Mouse (Mus musculus): Measurements from ENCODE around the gene Olfm1.

The Olfm1 gene

DNA sequence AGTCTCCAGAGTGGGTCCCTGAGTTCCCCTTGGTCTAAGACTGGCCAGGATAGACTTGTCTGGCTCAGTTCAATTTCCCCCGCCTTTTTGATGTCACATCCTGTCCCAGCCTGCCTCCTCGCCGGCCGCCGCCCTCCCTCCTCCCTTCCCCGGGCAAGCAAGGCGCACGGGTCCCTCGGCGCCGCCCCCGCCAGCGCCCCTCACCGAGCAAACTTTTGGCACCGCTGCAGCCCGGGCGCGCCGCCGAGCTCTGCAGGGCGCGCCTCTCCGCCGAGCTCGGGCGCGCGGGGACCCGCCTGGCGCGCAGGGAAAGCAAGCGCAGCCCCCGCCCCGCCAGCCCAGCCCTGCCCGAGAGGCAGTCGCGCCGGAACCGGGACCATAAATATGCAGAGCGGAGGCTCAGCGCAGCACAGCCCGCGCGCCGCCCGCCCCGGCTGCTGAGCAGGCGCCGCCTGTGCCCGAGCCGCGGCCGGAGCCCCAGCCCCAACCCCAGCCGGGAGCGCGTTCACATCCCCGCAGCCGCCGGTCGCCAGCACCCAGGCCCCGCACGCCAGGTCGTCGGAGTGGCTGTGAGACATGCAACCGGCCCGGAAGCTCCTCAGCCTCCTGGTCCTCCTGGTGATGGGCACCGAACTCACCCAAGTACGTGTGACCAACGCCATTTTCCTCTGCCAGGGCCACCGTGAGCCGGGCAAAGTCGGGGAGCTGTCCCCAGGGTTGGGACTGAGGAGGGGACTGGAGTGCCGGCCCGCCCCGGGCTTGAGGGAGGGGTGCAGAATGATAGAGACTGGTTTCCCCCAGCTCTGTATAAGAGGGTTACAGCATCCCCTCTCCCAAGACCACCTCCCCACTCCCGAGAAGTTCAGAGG lies at the start of gene Olfm1:
Gene Olfm1 (plus strand): TSS at position 172 of the 869 bp plus-strand sequence.
- DNase-seq, result peak; percentile 84

DNA sequence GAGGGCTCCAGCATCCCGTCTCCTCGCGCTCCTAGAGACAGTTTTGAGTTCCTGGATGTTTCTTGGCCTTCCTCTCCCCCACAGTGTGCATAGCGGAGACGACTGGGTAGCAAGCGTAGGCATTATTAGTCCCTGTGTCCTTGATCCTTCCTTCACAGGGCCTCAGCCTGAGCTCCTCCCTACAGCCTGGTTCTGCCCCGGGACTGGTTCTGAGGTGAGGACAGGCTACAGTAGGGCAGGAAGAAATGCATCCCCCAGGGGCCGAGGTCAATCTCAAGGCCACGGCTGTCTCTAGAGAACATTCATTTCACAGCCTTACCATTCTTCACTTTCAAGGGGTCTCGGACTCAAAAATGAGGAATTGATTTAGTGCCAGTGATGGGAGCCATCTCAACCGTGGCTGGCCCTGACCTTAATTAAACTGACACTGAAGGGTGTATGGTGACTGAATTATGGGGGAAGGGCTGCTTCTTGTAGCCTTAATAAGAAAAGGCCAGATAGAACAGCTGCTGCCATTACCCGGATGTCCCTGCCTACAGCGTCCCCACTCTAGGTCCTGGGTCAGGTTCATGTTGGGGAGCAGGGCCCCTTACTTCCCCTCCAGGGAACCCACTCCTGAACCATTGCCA lies 49.3 kb upstream of the Olfm1 start:
- DNase-seq, result no peak

DNA sequence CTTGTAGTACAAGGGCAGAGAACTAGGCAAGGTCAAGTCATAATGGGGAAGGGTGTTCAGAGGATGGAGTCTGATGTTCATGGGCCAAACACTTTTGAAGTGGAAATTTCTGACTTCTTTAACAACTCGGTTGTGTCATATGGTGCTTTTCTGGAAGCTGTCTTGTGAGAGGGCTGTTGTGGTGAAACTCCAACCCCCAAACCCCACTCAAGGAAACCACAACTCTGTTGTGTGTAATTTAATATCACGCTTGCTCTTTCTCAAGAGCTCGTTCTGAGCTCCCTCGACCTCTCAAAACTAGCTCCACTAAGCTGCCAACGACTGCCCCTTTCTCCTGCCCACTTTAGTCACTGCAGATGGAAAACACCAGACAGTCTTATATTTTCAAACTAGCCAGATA lies 47.1 kb upstream of the Olfm1 start:
- DNase-seq, result no peak

DNA sequence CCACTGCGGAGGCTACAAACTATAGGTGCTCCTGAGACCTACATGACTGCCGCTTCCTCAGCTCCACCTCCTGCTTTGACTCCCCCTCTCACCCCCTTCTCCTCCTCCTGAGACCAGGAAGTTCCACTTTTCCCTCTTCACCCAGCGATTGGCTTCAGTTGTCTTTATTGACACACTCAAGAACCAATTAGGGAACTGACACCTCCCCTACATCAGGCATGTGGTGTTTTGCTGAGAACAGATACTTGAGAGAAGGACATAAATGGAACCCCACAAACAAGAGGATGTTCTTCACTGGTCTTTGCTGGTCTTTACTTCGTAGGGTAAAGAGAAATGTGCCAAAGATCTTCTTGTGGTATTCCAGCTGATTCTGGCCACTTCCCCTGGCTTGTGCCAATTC lies 46.6 kb upstream of the Olfm1 start:
- DNase-seq, result no peak

DNA sequence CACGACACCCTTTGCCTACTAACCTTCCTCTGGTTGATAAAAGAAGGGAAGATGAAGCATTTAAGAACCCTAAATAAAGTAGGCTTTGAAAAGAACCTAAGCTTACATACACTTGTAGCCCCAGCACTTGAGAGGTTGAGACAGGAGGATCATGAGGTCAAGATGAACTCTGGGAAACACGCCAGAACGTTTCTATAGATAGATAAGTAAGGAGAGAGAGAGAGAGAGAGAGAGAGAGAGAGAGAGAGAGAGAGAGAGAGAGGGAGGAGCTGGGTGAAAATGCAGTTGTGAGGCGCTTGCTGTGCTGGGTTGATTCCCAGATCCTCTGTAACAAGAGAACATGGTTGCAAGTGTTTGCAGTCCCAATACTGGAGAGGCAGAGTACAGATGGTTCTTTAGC lies 46.1 kb upstream of the Olfm1 start:
- no peak for DNase-seq

DNA sequence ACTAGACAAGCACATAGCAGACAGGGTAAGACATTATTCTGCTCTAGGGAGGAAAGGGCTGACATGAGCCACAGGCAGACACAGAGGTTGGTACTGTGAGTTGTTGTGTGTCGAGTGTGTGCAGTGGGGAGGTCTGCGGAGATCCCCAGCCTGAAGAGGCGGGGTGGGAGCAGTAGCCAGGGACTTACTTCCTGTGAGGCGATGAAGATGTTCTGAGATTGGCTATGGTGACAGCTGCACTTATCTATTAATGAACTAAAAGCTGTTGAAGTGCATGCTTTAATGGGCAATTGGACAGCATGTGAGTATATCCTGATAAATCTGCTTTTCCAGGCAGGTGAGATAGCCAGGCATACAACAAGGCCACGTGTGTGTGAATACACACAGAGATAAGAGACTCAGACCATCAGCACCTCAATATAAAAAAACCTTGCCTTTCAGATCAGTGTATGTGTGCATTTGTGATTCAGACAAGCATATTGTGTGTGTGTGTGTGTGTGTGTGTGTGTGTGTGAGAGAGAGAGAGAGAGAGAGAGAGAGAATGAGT lies 45.5 kb upstream of the Olfm1 start:
- DNase-seq, result no peak

DNA sequence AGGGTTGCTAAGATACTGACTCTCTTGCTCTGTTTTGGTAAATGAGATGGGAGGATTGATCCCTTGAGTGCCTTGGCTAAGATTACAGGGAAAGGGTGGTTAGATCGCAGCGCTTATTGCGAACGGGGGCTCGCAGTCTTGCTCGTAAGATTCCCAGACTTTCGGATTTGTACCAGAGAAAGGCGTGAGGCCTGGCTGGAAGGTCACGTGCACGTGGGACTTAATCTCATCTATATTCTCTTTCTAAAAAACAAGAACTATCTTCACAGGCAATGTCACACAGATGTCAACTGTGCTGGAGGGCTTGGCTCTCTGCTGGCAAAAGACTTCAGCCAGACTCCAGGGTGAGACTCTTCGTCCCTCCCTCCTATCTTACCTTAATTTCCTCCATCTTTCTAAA lies 43.1 kb upstream of the Olfm1 start:
- DNase-seq, result no peak

DNA sequence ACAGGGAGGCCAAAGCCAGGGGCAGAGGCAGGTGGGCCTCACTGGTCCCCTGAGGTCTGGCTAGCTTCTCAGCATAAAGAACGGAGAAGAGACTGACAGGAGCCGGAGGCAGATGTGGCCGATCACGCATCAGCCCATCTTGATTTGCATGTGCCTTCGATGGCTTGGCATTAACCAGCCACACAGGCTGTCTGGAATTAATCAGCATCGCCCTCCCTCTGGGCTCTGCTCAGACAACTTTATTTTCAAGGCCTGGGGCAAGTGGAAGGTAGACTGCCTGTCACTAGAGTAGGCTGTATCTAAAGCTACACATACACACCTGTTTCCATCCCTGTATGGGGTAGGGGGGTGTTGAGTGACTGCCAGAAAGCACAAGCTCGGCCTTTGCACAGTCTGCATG lies 32.2 kb upstream of the Olfm1 start:
- no peak for DNase-seq

DNA sequence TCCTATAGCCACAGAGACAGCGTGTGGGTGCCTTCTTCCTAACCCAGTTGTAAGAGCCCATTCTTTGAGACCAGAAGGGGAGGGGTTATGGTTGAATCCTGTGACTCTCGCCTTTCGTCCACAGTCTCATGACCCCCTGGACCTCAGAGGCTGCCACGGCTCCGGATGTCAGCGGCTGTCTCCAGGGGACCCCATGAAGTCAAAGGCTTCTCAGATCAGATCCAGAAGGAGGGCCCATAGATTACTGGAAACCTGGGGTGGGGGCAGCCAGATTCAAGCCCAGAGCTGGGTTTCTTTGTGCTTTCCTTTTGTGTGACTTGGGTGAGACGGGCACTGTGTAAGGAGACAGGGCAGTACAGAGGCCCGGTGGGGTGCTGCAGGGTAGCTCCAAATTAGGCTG lies 27.2 kb upstream of the Olfm1 start:
- DNase-seq, result no peak

DNA sequence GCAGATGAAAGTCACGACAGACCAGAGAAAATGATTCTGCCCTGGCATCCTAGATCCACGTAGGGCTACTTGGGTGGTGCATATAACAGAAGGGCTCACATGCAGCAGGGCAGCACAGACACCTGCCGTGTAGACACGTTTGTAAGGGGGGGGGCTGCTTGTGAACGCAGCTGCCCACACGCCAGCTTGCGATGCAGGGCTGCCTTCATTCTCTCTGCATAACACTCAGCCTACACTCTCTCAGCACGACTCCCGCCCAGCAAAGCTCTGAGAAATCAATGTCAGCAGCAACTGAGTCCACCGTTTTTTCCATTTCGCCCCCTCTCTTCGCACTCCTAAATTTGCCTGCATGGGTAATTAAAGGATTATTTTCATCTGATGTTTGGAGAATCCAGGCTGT lies 23.5 kb upstream of the Olfm1 start:
- DNase-seq, result no peak

DNA sequence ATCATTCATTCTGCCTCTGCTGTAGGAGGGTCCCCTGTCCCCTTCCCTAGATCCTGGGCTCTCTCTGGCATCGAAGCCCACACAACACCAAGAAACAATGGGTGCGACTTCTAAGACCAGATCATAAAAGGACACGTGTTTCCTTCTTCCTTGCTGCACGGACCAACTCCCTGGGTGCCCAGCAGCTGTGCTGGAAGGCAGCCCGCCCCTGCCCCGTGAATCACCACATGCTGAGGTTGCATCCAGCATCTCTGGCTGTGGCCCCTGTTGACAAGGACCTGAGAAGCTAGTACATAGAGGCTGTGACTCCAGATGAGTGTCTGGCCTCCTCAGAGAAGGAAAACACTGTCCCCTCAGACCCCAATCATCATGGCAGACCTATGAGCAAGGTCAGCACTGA lies 20.8 kb upstream of the Olfm1 start:
- DNase-seq, result no peak

DNA sequence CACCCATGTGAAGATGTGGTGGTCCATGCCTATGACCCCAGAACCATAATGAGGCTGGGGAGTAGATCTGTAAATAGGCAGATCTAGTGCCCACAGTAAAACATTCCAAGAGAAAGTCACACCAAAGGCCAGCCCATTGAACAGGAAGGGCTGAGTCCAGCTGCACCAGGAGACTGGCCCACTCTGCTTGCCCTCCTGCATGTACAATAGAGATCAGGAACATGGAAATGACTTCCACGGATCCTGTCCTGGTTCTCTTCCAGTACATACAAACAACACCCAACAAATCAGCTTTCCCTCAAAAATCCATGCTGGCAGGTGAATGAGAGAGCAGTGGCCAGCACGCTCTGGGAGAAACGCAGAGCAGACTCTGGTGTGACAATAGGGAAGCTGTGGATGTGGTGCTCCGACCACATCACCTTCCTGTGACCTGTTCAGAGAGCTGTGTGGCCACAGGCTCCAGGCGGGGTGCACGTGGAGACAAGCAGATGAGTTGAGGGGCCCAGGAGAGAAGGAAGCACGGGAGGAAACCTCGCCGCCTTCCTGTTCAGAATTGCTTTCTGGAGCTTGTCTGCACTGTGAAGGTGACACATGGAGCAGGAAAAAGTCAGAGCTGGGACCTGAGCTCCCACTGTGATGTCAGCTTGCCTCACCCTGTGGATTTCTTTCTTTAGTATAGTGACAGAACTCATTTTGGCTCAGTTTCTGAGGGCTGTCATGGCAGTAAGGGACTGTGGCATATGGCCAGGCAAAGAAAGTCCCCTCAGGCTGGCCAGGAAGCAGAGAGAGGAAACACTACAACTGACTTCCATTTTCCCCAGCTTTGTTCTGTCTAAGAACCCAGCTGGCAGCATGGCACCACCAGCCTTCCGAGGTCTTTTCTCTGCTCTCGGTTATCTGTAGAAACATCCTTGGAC lies 19.3 kb upstream of the Olfm1 start:
- DNase-seq, result peak; percentile 25

DNA sequence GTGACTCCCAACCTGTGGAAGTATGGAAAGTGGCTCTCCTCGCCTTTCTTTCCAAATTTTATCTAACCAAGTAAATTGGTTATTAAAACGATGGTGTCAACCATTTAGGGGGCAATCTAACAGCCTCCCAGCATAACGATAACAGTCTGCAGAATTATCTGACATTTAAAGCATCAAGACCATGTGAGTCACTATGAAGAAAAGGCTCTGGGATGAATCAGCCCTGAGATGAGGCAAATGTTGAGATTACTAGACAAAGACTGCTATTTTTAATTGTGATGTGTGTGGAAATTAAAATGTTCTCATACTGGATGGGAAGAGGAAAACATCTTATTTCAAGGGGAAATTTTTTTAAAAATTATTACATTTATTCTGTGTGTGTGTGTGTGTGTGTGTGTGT lies 18.4 kb upstream of the Olfm1 start:
- DNase-seq, result no peak

DNA sequence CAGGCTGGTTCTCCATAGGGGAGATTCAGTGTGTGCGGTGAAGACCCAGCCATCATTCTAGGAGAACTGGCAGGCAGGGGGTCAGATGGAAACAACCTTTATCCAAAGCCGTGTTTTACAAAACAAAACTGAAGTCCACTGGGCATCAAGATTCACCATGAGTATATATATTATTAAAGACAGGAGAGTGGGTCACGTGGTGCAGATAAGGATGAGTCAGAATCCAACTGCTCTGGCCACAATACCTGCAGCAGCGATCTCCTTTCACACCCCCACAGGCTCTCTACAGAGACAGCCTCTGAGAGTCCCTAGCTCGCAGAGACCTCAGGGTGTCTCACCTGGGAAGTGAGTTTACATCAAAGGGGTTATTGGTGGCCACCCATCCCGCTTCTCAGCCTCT lies 14.2 kb upstream of the Olfm1 start:
- DNase-seq, result no peak

DNA sequence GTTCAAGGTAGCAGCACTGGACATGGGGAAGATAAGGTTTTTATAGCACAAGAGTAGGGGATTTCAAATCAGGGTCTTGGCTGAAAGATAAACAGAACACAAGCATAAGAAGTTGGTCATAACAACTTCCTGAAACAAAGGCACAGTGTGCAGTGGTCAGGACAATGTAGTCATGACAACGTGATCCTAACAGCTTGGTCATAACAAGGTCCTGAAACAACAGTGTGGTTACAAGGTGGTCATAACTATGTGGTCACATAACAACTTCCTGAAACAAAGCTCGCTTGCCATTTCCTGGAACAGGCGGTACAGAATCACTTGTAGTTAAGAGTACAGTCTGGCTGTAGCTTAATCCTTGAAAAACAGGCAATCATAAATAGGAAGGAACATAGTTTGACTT lies 12.7 kb upstream of the Olfm1 start:
- no peak for DNase-seq

DNA sequence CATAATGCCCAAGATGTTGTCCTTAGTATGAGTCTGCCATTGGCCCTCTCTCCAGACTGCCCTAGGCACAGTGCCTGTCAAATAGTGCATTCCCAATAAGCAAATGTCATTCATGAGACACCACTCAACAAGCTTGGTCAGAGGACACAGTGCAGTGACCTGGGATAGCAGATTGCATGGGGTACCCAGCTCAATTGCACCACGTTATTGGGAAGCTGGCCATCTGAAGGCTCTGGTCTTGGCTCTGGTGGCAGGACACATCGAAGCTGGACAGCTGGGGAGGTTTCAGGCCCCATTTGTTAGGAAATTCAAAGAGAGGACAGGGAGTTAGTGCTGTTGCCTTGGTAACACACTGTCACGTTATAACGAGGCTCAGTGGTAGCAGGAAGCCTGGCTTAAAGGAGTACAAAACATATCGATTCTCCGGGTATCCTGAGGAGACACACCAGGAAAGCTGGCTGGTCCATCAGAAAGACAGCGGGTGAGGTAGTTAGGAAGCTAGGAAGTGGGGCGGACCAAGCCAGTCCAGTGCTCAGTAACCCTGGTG lies 4.3 kb upstream of the Olfm1 start:
- no peak for DNase-seq

DNA sequence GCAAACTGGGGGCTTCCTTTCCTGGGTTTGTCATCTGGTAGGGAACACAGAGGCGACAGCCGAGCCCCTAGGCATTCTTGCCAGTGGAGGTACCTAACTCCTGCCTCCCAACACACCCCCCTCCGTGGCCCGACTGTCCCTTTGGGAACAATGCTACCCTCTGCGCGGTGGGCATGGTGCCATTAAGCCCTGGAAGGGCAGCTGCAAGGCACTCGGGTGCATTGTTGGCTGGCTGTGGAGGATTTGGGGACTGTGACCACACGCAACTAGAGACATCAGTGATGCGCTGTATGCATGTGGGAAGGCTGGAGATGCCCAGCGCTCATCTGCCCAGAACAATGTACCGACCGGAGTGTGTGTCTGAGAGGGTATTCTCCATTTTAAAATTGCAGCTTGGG lies 897 bp downstream of the Olfm1 start:
- DNase-seq, result peak; percentile 75

DNA sequence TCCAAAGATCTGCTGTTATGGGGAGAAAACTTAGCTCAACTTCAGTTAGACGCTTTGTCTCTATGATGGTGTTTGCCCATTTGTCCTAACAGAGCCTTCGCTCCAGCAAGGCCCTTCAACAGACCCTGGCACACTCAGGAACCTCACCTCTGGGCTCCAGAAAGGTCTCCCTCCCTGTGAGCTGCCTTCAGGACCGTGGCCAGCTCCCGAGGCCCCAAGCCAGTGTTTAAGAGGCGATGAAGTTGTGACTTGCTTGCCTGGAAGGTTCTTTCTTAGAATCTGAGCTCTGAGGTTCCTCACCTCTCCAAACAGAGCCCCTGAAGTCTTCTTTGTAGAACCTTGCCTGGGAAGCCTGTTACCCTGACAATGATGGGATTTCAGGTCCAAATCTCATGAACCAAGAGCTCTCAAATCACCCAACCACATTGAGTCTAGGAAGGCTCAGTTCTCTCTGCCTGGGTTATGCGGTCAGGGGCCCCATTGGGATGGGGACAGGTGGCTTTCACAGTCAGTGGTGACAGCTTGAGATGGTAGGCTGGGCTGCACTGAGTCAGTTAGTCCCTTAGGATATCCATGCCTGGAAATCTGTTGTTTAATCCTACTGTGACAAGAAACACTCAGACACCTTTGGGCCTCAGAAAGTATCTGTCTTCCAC lies 2.3 kb downstream of the Olfm1 start:
- DNase-seq, result peak; percentile 47

DNA sequence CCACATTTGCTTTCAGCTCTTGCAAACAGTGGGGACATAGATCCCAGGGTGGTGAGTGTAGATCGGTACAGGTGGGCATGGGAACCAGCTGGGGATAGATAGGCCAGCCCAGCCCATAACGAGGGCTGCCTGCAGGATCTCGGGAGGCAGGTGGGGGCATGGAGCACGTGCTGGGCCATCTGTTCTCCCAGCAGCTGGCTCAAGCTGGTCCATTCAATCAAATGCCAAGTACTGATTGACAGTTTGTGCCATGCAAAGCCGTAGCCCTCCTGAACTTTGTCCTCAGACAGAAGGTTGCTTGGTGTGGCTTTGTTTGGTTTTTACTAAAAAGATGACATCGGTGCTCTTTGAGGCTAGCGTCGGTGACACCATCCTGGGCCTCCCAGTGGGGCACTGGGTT lies 2.9 kb downstream of the Olfm1 start:
- DNase-seq, result peak; percentile 47

DNA sequence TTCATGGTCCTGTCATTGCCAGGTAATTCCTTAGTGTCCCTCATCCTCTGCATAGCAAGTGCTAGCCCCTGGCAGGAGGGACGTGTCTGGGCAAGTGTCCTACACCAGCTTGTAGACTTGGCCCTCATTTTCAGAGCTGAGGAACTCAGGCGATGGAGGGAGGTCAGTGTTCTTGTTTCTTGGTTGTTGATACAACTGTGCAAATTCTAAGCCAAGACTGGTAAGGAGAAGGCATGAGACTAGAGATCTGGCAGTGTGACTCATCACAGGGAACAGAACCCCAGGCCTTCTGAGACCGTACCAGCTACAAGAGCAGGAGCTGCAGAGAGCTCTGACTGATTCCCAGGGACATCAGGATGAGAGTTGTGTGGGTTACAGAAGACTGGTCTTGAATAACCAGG lies 8.6 kb downstream of the Olfm1 start:
- peak; percentile 63 for DNase-seq

DNA sequence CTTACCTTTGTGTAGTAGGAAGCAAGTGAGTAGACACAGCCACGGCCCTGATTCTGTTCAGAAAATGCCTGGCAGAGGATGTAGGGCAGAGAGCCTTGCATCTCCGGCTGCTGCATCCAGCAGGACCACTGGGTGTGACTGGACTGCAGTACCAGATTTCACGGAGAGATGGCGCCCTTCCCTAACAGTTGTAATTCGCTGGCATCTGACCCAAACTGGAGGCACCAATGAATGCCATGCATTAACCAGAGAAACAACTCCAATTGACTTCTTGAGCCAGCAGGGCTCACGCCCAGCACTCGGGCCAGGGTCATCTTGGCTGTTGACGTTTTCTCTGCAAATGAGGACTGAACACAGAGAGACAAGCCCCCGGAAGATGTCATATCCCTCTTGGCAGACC lies 11.4 kb downstream of the Olfm1 start:
- DNase-seq, result peak; percentile 98

DNA sequence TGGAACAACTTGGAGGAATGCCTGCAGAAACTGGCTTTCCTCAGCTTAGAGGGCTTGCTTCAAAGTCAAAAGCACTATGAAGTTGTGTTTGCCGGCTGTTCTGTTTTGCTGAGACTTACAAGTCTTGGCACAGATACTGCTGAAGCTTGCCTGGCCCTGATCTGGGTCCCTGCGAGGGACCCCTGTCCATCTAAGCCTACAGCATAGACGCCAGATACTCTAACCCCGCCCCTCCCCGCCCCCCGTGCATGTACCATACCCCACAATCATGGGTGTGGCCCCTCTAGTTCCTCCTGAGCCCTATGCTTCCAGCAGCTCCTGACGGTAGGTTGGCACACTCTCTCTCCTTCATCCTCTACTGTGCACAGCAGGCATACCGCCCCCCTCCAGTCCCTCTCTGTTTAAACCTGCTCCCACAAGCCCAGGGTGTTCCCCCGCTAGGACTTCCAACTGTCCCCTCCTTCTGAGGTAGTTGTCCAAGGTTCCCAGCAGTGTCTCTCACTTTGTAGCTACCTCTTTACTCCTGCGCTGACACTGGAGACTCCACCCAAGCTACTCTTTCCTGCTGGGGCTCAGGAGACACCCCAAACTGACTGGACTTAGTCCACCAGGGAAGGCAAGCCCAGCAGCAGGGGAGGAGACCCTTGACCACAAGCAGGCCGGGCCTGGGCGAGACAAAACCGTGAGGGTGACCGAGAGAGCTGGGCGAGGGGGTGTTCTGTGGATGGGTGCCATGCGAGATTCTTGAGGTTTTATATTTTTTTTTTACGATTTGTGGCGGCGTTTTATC lies 12.1 kb downstream of the Olfm1 start:
- DNase-seq, result no peak
